Mouse (Mus musculus): ENCODE results near the gene Pik3r5. TPM values are rescaled to one million over a fixed set of nuclear protein-coding genes. Genes with fewer than 3 reads are reported as not detected.

The Pik3r5 gene
- polyA plus RNA-seq, 1 experiment: 34.7 TPM

GRCm38 (mm10) chr11:68536465-68536864, 104.5 kb downstream of the Pik3r5 start:
- no peak overlapping the region for H3K27ac ChIP-seq (ENCODE audit: insufficient read depth, low read length)
- H3K36me3 ChIP-seq (ENCODE audit: control insufficient read depth, insufficient read depth, low read length): no peaks in the 10 kb centered on the region
- DNase-seq (ENCODE audit: low read depth in 1 of 2, low spot score in 2 of 2): no peak
- H3K4me1 ChIP-seq (ENCODE audit: control insufficient read depth, insufficient read depth, insufficient read length): no peaks in the 10 kb centered on the region
- H3K4me3 ChIP-seq (ENCODE audit: extremely low read depth, insufficient read depth, insufficient read length): no peak overlapping the region
- 61% methylated on average over 4 of the region's 4 CpGs for WGBS
- TF ChIP-seq POLR2A (IDR thresholded peaks at IDR 0.05; ENCODE audit: low read depth, low read length) (no peak), CTCF (IDR thresholded peaks at IDR 0.05; ENCODE audit: extremely low read depth, insufficient read depth, insufficient read length, insufficient replicate concordance) (no peak)
- no peaks in the 10 kb centered on the region for H3K27me3 ChIP-seq (ENCODE audit: control insufficient read depth, insufficient read depth, low read length)

- Histone ChIP-seq H3K27ac (ENCODE audit: insufficient read depth, low read length) (no peak overlapping the region), H3K27me3 (ENCODE audit: control insufficient read depth, insufficient read depth, low read length) (no peaks in the 10 kb centered on the region), H3K4me3 (ENCODE audit: extremely low read depth, insufficient read depth, insufficient read length) (no peak overlapping the region), H3K4me1 (ENCODE audit: control insufficient read depth, insufficient read depth, insufficient read length) (no peaks in the 10 kb centered on the region), H3K36me3 (ENCODE audit: control insufficient read depth, insufficient read depth, low read length) (no peaks in the 10 kb centered on the region)
- TF ChIP-seq CTCF (IDR thresholded peaks at IDR 0.05; ENCODE audit: extremely low read depth, insufficient read depth, insufficient read length, insufficient replicate concordance) (no peak), POLR2A (IDR thresholded peaks at IDR 0.05; ENCODE audit: low read depth, low read length) (no peak)
- no peak for DNase-seq (ENCODE audit: low read depth in 1 of 2, low spot score in 2 of 2)
- WGBS: 89% methylated on average over 5 of the region's 5 CpGs
Observed at GRCm38 (mm10) chr11:68539621-68540020, 107.7 kb downstream of the Pik3r5 start.

- Histone ChIP-seq H3K27ac (ENCODE audit: insufficient read depth, low read length) (no peak overlapping the region), H3K4me3 (ENCODE audit: extremely low read depth, insufficient read depth, insufficient read length) (no peak overlapping the region), H3K27me3 (ENCODE audit: control insufficient read depth, insufficient read depth, low read length) (no peaks in the 10 kb centered on the region), H3K4me1 (ENCODE audit: control insufficient read depth, insufficient read depth, insufficient read length) (peaks cover 3% of the 10 kb centered on the region; the same call in 1 of the 2 replicates), H3K36me3 (ENCODE audit: control insufficient read depth, insufficient read depth, low read length) (no peaks in the 10 kb centered on the region)
- no peak for DNase-seq (ENCODE audit: low read depth in 1 of 2, low spot score in 2 of 2)
- WGBS: 63% methylated on average over 8 of the region's 8 CpGs
- no peak for TF ChIP-seq POLR2A (IDR thresholded peaks at IDR 0.05; ENCODE audit: low read depth, low read length)
- TF ChIP-seq CTCF (IDR thresholded peaks at IDR 0.05; ENCODE audit: extremely low read depth, insufficient read depth, insufficient read length, insufficient replicate concordance): no peak
Observed at GRCm38 (mm10) chr11:68544554-68544953, 112.6 kb downstream of the Pik3r5 start.

- no peak overlapping the region for H3K27ac ChIP-seq (ENCODE audit: insufficient read depth, low read length)
- no peak for DNase-seq (ENCODE audit: low read depth in 1 of 2, low spot score in 2 of 2)
- no peak overlapping the region for H3K4me3 ChIP-seq (ENCODE audit: extremely low read depth, insufficient read depth, insufficient read length)
- TF ChIP-seq CTCF (IDR thresholded peaks at IDR 0.05; ENCODE audit: extremely low read depth, insufficient read depth, insufficient read length, insufficient replicate concordance) (no peak), POLR2A (IDR thresholded peaks at IDR 0.05; ENCODE audit: low read depth, low read length) (no peak)
- H3K4me1 ChIP-seq (ENCODE audit: control insufficient read depth, insufficient read depth, insufficient read length): peaks cover 3% of the 10 kb centered on the region; the same call in 1 of the 2 replicates
- H3K27me3 ChIP-seq (ENCODE audit: control insufficient read depth, insufficient read depth, low read length): no peaks in the 10 kb centered on the region
- H3K36me3 ChIP-seq (ENCODE audit: control insufficient read depth, insufficient read depth, low read length): no peaks in the 10 kb centered on the region
- WGBS: 73% methylated on average over 7 of the region's 7 CpGs
Observed at GRCm38 (mm10) chr11:68545172-68545571, 113.3 kb downstream of the Pik3r5 start.

- no peak overlapping the region for H3K4me3 ChIP-seq (ENCODE audit: extremely low read depth, insufficient read depth, insufficient read length)
- TF ChIP-seq CTCF (IDR thresholded peaks at IDR 0.05; ENCODE audit: extremely low read depth, insufficient read depth, insufficient read length, insufficient replicate concordance): no peak
- no peak for TF ChIP-seq POLR2A (IDR thresholded peaks at IDR 0.05; ENCODE audit: low read depth, low read length)
- 50% methylated on average over 8 of the region's 8 CpGs for WGBS
- H3K36me3 ChIP-seq (ENCODE audit: control insufficient read depth, insufficient read depth, low read length): no peaks in the 10 kb centered on the region
- no peaks in the 10 kb centered on the region for H3K27me3 ChIP-seq (ENCODE audit: control insufficient read depth, insufficient read depth, low read length)
- peaks cover 3% of the 10 kb centered on the region; the same call in 1 of the 2 replicates for H3K4me1 ChIP-seq (ENCODE audit: control insufficient read depth, insufficient read depth, insufficient read length)
- DNase-seq (ENCODE audit: low read depth in 1 of 2, low spot score in 2 of 2): no peak
- H3K27ac ChIP-seq (ENCODE audit: insufficient read depth, low read length): no peak overlapping the region
Observed at GRCm38 (mm10) chr11:68545682-68546222, 113.8 kb downstream of the Pik3r5 start.

Other genes with a start within 250 kb of the Pik3r5 start
- 3.8 and 5.5 TPM in 2 replicates for gene Ntn1, start 31.3 kb upstream of the Pik3r5 start, polyA plus RNA-seq (2012; rRNA removed)
- 4.0 and 4.6 TPM in 2 replicates for gene Pik3r6, start 70.9 kb downstream of the Pik3r5 start, polyA plus RNA-seq (2012; rRNA removed)
- gene Mfsd6l, start 124.1 kb downstream of the Pik3r5 start, polyA plus RNA-seq (2012; rRNA removed): 0.18 and 0.26 TPM in 2 replicates
- 0.13 and 0.16 TPM in 2 replicates for gene Ccdc42, start 154.9 kb downstream of the Pik3r5 start, polyA plus RNA-seq (2012; rRNA removed)